Mouse (Mus musculus) myocyte (in vitro differentiated cells): ENCODE data around the gene Zc3h6. TPM values are rescaled to one million over a fixed set of nuclear protein-coding genes. Genes with fewer than 3 reads are reported as not detected.

Experiments used
- H3K27me3 ChIP-seq: one replicate; pipeline ENCODE4 v1.6.1; 2011; ENCODE audit not compliant: control insufficient read depth, insufficient read depth, insufficient read length
- H3K36me3 ChIP-seq: one replicate; pipeline ENCODE4 v1.6.1; 2011; ENCODE audit not compliant: control insufficient read depth, insufficient read depth
- H3K4me2 ChIP-seq: one replicate; pipeline ENCODE4 v1.6.1; 2011; ENCODE audit warnings: low read depth, control low read depth
- H3K4me3 ChIP-seq: one replicate; pipeline ENCODE4 v1.5.1; 2011; ENCODE audit warnings: mild to moderate bottlenecking, control low read depth, moderate library complexity
- H3K79me2 ChIP-seq: one replicate; pipeline ENCODE4 v1.6.1; 2011; ENCODE audit not compliant: control insufficient read depth, insufficient read depth
- H3ac ChIP-seq: one replicate; pipeline ENCODE4 v1.6.1; 2011; ENCODE audit not compliant: control insufficient read depth, insufficient read length
- CEBPB ChIP-seq: IDR thresholded peaks from 2 replicates; pipeline ENCODE4 v1.6.1; 2011; ENCODE audit warnings: mild to moderate bottlenecking, moderate library complexity; ENCODE audit not compliant: poor library complexity, insufficient read depth, severe bottlenecking
- E2F4 ChIP-seq: IDR thresholded peaks from one replicate; pipeline ENCODE4 v1.6.1; 2011; ENCODE audit warnings: mild to moderate bottlenecking, control low read depth, moderate library complexity; ENCODE audit not compliant: insufficient read depth
- MAX ChIP-seq: IDR thresholded peaks from one replicate; pipeline ENCODE4 v1.6.1; 2011; ENCODE audit warnings: low read depth, mild to moderate bottlenecking, control low read depth
- MYOD1 ChIP-seq, 3 experiments: IDR thresholded peaks; one replicate each; pipeline ENCODE4 v1.6.1; 2011; ENCODE audit warnings: control low read depth in 2 of 3, low read depth in 2 of 3, mild to moderate bottlenecking in 2 of 3, moderate library complexity in 1 of 3; ENCODE audit not compliant: insufficient read length in 2 of 3, control insufficient read depth in 1 of 3
- MYOG ChIP-seq, 3 experiments: IDR thresholded peaks; one replicate each; pipeline ENCODE4 v1.6.1; 2011; ENCODE audit warnings: control low read depth in 2 of 3, low read depth in 2 of 3, mild to moderate bottlenecking in 2 of 3; ENCODE audit not compliant: insufficient read length in 2 of 3, control insufficient read depth in 1 of 3, insufficient read depth in 1 of 3
- POLR2A ChIP-seq: IDR thresholded peaks from one replicate; pipeline ENCODE4 v1.6.1; 2011; ENCODE audit warnings: low read depth, mild to moderate bottlenecking, control low read depth, moderate library complexity; ENCODE audit not compliant: insufficient read length
- POLR2AphosphoS2 ChIP-seq: IDR thresholded peaks from one replicate; pipeline ENCODE4 v1.6.1; 2011; ENCODE audit warnings: low read depth, control low read depth; ENCODE audit not compliant: insufficient read length
- REST ChIP-seq: IDR thresholded peaks from one replicate; pipeline ENCODE4 v1.6.1; 2011; ENCODE audit warnings: mild to moderate bottlenecking, control low read depth, moderate library complexity; ENCODE audit not compliant: insufficient read depth, insufficient read length
- SRF ChIP-seq: IDR thresholded peaks from one replicate; pipeline ENCODE4 v1.6.1; 2011; ENCODE audit warnings: low read depth; ENCODE audit not compliant: control insufficient read depth, insufficient read length
- TCF12 ChIP-seq: IDR thresholded peaks from one replicate; pipeline ENCODE4 v1.6.1; 2011; ENCODE audit warnings: mild to moderate bottlenecking, control low read depth; ENCODE audit not compliant: poor library complexity, insufficient read depth, severe bottlenecking
- TCF3 ChIP-seq: IDR thresholded peaks from one replicate; pipeline ENCODE4 v1.6.1; 2011; ENCODE audit warnings: low read depth, control low read depth; ENCODE audit not compliant: insufficient read length
- USF1 ChIP-seq: IDR thresholded peaks from one replicate; pipeline ENCODE4 v1.6.1; 2011; ENCODE audit warnings: low read depth, mild to moderate bottlenecking, control low read depth, moderate library complexity
- polyA plus RNA-seq: library from polyadenylated mRNA; unstranded; fragments of >200 nt; fragmentation: generic; extraction: Trizol; gene quantifications from one replicate; pipeline ENCODE4 v1.2.1, GENCODE M21; 2012; ENCODE audit warnings: missing spikeins

The Zc3h6 gene
- polyA plus RNA-seq, 1 experiment, result 1.6 TPM

GRCm38 (mm10) chr2:129040567-129040966 lies 73.4 kb downstream of the Zc3h6 start:
- TF ChIP-seq TCF12, result no peak
- Histone ChIP-seq H3K4me3 (no peak overlapping the region), H3ac (no peak overlapping the region), H3K36me3 (no peaks in the 10 kb centered on the region), H3K4me2 (no peak overlapping the region), H3K79me2 (no peaks in the 10 kb centered on the region), H3K27me3 (no peaks in the 10 kb centered on the region)

GRCm38 (mm10) chr2:129046172-129046845 lies 79.1 kb downstream of the Zc3h6 start:
- Histone ChIP-seq H3K4me2 (no peak overlapping the region), H3K4me3 (no peak overlapping the region), H3K79me2 (no peaks in the 10 kb centered on the region), H3ac (no peak overlapping the region), H3K36me3 (no peaks in the 10 kb centered on the region), H3K27me3 (no peaks in the 10 kb centered on the region)
- no peak for TF ChIP-seq TCF12
- no peak for TF ChIP-seq REST

- H3K27me3 ChIP-seq, result no peaks in the 10 kb centered on the region
- TF ChIP-seq TCF3 (no peak), MYOD1 (IDR thresholded peaks at IDR 0.05; ENCODE audit: control insufficient read depth in 1 of 3, insufficient read length in 2 of 3, low read depth in 2 of 3) (no peak), REST (no peak), USF1 (no peak), SRF (no peak), E2F4 (no peak), POLR2AphosphoS2 (no peak), MAX (no peak), POLR2A (no peak), TCF12 (no peak), CEBPB (no peak), MYOG (IDR thresholded peaks at IDR 0.05; ENCODE audit: control insufficient read depth in 1 of 3, insufficient read depth in 1 of 3, insufficient read length in 2 of 3, low read depth in 2 of 3) (no peak)
- no peaks in the 10 kb centered on the region for H3K79me2 ChIP-seq
- H3ac ChIP-seq, result no peak overlapping the region
- no peaks in the 10 kb centered on the region for H3K36me3 ChIP-seq
- H3K4me2 ChIP-seq, result no peak overlapping the region
- no peak overlapping the region for H3K4me3 ChIP-seq
Observed at GRCm38 (mm10) chr2:129046846-129047196, 79.6 kb downstream of the Zc3h6 start.

GRCm38 (mm10) chr2:129047811-129048210 lies 80.6 kb downstream of the Zc3h6 start, which contains the start of gene Vinac1:
Vinac1 (minus strand) TSS chr2:129048172.
- H3K4me3 ChIP-seq, result no peak within 1 kb of the TSS
- no peak within 1 kb of the TSS for H3K4me2 ChIP-seq
- no peaks in the 10 kb centered on the region for H3K79me2 ChIP-seq
- H3K27me3 ChIP-seq, result no peaks in the 10 kb centered on the region
- H3K36me3 ChIP-seq, result no peaks in the 10 kb centered on the region
- no peak for TF ChIP-seq POLR2A
- TF ChIP-seq MYOD1 (IDR thresholded peaks at IDR 0.05; ENCODE audit: control insufficient read depth in 1 of 3, insufficient read length in 2 of 3, low read depth in 2 of 3), result no peak
- TF ChIP-seq MAX, result no peak
- no peak for TF ChIP-seq REST
- no peak for TF ChIP-seq E2F4
- TF ChIP-seq POLR2AphosphoS2, result no peak
- TF ChIP-seq SRF, result no peak
- TF ChIP-seq USF1, result no peak
- no peak for TF ChIP-seq MYOG (IDR thresholded peaks at IDR 0.05; ENCODE audit: control insufficient read depth in 1 of 3, insufficient read depth in 1 of 3, insufficient read length in 2 of 3, low read depth in 2 of 3)
- TF ChIP-seq TCF12, result no peak
- no peak for TF ChIP-seq TCF3
- no peak for TF ChIP-seq CEBPB
- no peak within 1 kb of the TSS for H3ac ChIP-seq

GRCm38 (mm10) chr2:129052451-129052983 lies 85.3 kb downstream of the Zc3h6 start:
- Histone ChIP-seq H3K27me3 (no peaks in the 10 kb centered on the region), H3K36me3 (no peaks in the 10 kb centered on the region), H3K79me2 (no peaks in the 10 kb centered on the region), H3ac (no peak overlapping the region), H3K4me2 (no peak overlapping the region), H3K4me3 (no peak overlapping the region)
- TF ChIP-seq TCF3, result no peak
- no peak for TF ChIP-seq POLR2A
- TF ChIP-seq REST, result no peak
- TF ChIP-seq MAX, result no peak
- TF ChIP-seq SRF, result no peak
- TF ChIP-seq POLR2AphosphoS2, result no peak
- no peak for TF ChIP-seq MYOD1 (IDR thresholded peaks at IDR 0.05; ENCODE audit: control insufficient read depth in 1 of 3, insufficient read length in 2 of 3, low read depth in 2 of 3)
- TF ChIP-seq USF1, result no peak
- TF ChIP-seq MYOG (IDR thresholded peaks at IDR 0.05; ENCODE audit: control insufficient read depth in 1 of 3, insufficient read depth in 1 of 3, insufficient read length in 2 of 3, low read depth in 2 of 3), result no peak
- no peak for TF ChIP-seq E2F4
- no peak for TF ChIP-seq TCF12
- TF ChIP-seq CEBPB, result no peak
